Mouse (Mus musculus) CH12.LX (cell line): Measurements from ENCODE around the gene Nup54. TPM values are rescaled to one million over a fixed set of nuclear protein-coding genes. Genes with fewer than 3 reads are reported as not detected.

Experiments
- DNase-seq: peaks from one replicate; pipeline ENCODE4 v3.0.0-alpha.2; 2013; ENCODE audit errors: extremely low read depth
- H3K27ac ChIP-seq: 2 replicates; pipeline ENCODE4 v1.5.1; 2012; ENCODE audit warnings: low read depth, mild to moderate bottlenecking, control low read depth, moderate library complexity; ENCODE audit not compliant: insufficient read depth
- H3K27me3 ChIP-seq: replicated peaks from 2 replicates; pipeline ENCODE3; 2012; ENCODE audit warnings: inconsistent platforms
- H3K36me3 ChIP-seq, 2 experiments: replicated peaks in 1 of 2; 2 replicates each; pipeline versions ENCODE3 to v1.6.1; 2012; ENCODE audit warnings: inconsistent platforms in 1 of 2, low read length in 1 of 2, mild to moderate bottlenecking in 1 of 2, mixed read lengths in 1 of 2, moderate library complexity in 1 of 2; ENCODE audit not compliant: control insufficient read depth in 1 of 2, insufficient read depth in 1 of 2
- H3K4me1 ChIP-seq, 2 experiments: 2 replicates each; pipeline ENCODE4 v1.6.1; 2012; ENCODE audit warnings: inconsistent platforms in 1 of 2, moderate library complexity in 1 of 2; ENCODE audit not compliant: insufficient read depth in 2 of 2, control insufficient read depth in 1 of 2
- H3K4me2 ChIP-seq: 2 replicates; pipeline ENCODE4 v1.6.1; 2012; ENCODE audit warnings: low read depth, mild to moderate bottlenecking, control low read depth; ENCODE audit not compliant: poor library complexity, insufficient read depth, severe bottlenecking
- H3K4me3 ChIP-seq, 3 experiments: fragments of 150-350 bp in 1 of 3; sonication (generic) in 1 of 3; replicated peaks in 1 of 3; 2 replicates each; pipeline versions ENCODE3 to v1.5.1; 2011 to 2012; ENCODE audit warnings: low read depth in 2 of 3, low read length in 2 of 3, mild to moderate bottlenecking in 2 of 3, moderate library complexity in 2 of 3, control low read depth in 1 of 3, improper control_type of control experiment in 1 of 3, inconsistent platforms in 1 of 3, mixed read lengths in 1 of 3; ENCODE audit not compliant: poor library complexity in 1 of 3
- H3K79me2 ChIP-seq: replicated peaks from 2 replicates; pipeline ENCODE4 v1.6.1; 2012; ENCODE audit warnings: mild to moderate bottlenecking, moderate library complexity; ENCODE audit not compliant: control insufficient read depth, poor library complexity, insufficient read depth, severe bottlenecking; ENCODE audit errors: extremely low read depth
- H3K9ac ChIP-seq: 2 replicates; pipeline ENCODE4 v1.6.1; 2012; ENCODE audit warnings: low read depth, mild to moderate bottlenecking, control low read depth, moderate library complexity; ENCODE audit not compliant: insufficient read depth
- H3K9me3 ChIP-seq: replicated peaks from 2 replicates; pipeline ENCODE3; 2012; ENCODE audit warnings: low read length, inconsistent platforms, mixed read lengths
- BHLHE40 ChIP-seq: IDR thresholded peaks from 2 replicates; pipeline ENCODE4 v1.6.1; 2011; ENCODE audit warnings: mild to moderate bottlenecking, low read depth, low read length, improper control_type of control experiment
- CHD2 ChIP-seq: IDR thresholded peaks from 2 replicates; pipeline ENCODE4 v1.6.1; 2011; ENCODE audit warnings: low read length, improper control_type of control experiment
- CTCF ChIP-seq, 2 experiments: IDR thresholded peaks in 1 of 2; conservative IDR thresholded peaks in 1 of 2; 2 replicates each; pipeline ENCODE4 v1.5.1; 2011 to 2012; ENCODE audit warnings: low read depth in 2 of 2, low read length in 2 of 2, improper control_type of control experiment in 1 of 2, inconsistent platforms in 1 of 2, mild to moderate bottlenecking in 1 of 2, moderate library complexity in 1 of 2
- E2F4 ChIP-seq: IDR thresholded peaks from 2 replicates; pipeline ENCODE4 v1.6.1; 2011; ENCODE audit warnings: low read depth, low read length, improper control_type of control experiment; ENCODE audit not compliant: insufficient replicate concordance
- ELF1 ChIP-seq: IDR thresholded peaks from 2 replicates; pipeline ENCODE4 v1.6.1; 2014; ENCODE audit warnings: low read depth, mild to moderate bottlenecking, inconsistent platforms, low read length, improper control_type of control experiment
- HCFC1 ChIP-seq: IDR thresholded peaks from 2 replicates; pipeline ENCODE4 v1.6.1; 2012; ENCODE audit warnings: low read depth, mild to moderate bottlenecking, inconsistent platforms, low read length, improper control_type of control experiment
- IRF4 ChIP-seq: IDR thresholded peaks from 2 replicates; pipeline ENCODE4 v1.6.1; 2014; ENCODE audit warnings: low read depth, mild to moderate bottlenecking, inconsistent platforms, low read length, improper control_type of control experiment
- JUN ChIP-seq: IDR thresholded peaks from 2 replicates; pipeline ENCODE4 v1.6.1; 2011; ENCODE audit warnings: low read depth, mild to moderate bottlenecking, low read length, improper control_type of control experiment, moderate library complexity; ENCODE audit not compliant: insufficient read depth
- JUND ChIP-seq: conservative IDR thresholded peaks from 2 replicates; pipeline ENCODE4 v1.6.1; 2011; ENCODE audit warnings: low read depth, low read length, improper control_type of control experiment
- MAZ ChIP-seq: IDR thresholded peaks from 2 replicates; pipeline ENCODE4 v1.6.1; 2012; ENCODE audit warnings: low read depth, mild to moderate bottlenecking, inconsistent platforms, low read length, improper control_type of control experiment, moderate library complexity
- NELFE ChIP-seq: IDR thresholded peaks from 2 replicates; pipeline ENCODE4 v1.6.1; 2011; ENCODE audit warnings: low read depth, low read length, improper control_type of control experiment
- NRF1 ChIP-seq: IDR thresholded peaks from 2 replicates; pipeline ENCODE4 v1.6.1; 2014; ENCODE audit warnings: low read depth, mild to moderate bottlenecking, inconsistent platforms, low read length, improper control_type of control experiment, moderate library complexity
- PAX5 ChIP-seq: IDR thresholded peaks from 2 replicates; pipeline ENCODE4 v1.6.1; 2012; ENCODE audit warnings: low read length, inconsistent platforms, mixed read lengths
- TBP ChIP-seq: conservative IDR thresholded peaks from 2 replicates; pipeline ENCODE4 v1.6.1; 2011; ENCODE audit warnings: low read depth, low read length, improper control_type of control experiment
- TCF12 ChIP-seq: IDR thresholded peaks from 2 replicates; pipeline ENCODE4 v1.6.1; 2014; ENCODE audit warnings: low read depth, mild to moderate bottlenecking, inconsistent platforms, low read length, improper control_type of control experiment
- USF1 ChIP-seq: IDR thresholded peaks from 2 replicates; pipeline ENCODE4 v1.6.1; 2014; ENCODE audit warnings: low read depth, mild to moderate bottlenecking, inconsistent platforms, low read length, improper control_type of control experiment
- USF2 ChIP-seq: conservative IDR thresholded peaks from 2 replicates; pipeline ENCODE4 v1.6.1; 2011; ENCODE audit warnings: low read depth, low read length, improper control_type of control experiment
- dilution Hi-C: fragments of 300-500 bp; cut with MboI; formaldehyde crosslinking; loops from 2 replicates; pipeline ENCODE4 v1.14.3; 2020; ENCODE audit warnings: low sequenced_read_pairs; ENCODE audit not compliant: extremely low pct_unique_long_range_greater_than_20kb, extremely low pct_ligation_motif_present
- in situ Hi-C: fragments of 300-500 bp; cut with MboI; formaldehyde crosslinking; loops from 3 replicates; pipeline ENCODE4 v1.14.3; 2019; ENCODE audit warnings: low sequenced_read_pairs, low pct_ligation_motif_present, low pct_unique_long_range_greater_than_20kb, mixed read lengths
- polyA plus RNA-seq: library from polyadenylated mRNA; unstranded; fragments of >175 nt; gene quantifications from 2 replicates; pipeline ENCODE4 v1.2.1, GENCODE M21; 2012; ENCODE audit warnings: low read depth; ENCODE audit not compliant: insufficient read length
- total RNA-seq, 2 experiments: library from RNA; depleted of rRNA; stranded (reverse); fragments of 300-350 nt in 1 of 2; fragments of >200 nt in 1 of 2; gene quantifications; 2 replicates each; pipeline ENCODE4 v1.2.3; 2012 to 2014

Gene Nup54
- total and polyA plus RNA-seq, 3 experiments: 41.9 to 90.5 (median 72.5) TPM

- TF ChIP-seq JUN (no peak), NRF1 (no peak), BHLHE40 (no peak), HCFC1 (no peak), PAX5 (no peak), TCF12 (no peak), TBP (no peak)
- TF ChIP-seq, all 38 proteins: peak for 0
- DNase-seq: no peak
- dilution Hi-C loops (no loop called here), in situ Hi-C loops (no loop called here)
- Histone ChIP-seq H3K4me2 (no peak overlapping the region), H3K79me2 (no peaks in the 10 kb centered on the region), H3K4me1 (peaks cover 11 to 30% of the 10 kb centered on the region in 2 experiments; a peak in 3 of 4 replicates), H3K27me3 (no peaks in the 10 kb centered on the region), H3K9ac (no peak overlapping the region), H3K36me3 (no peaks in the 10 kb centered on the region), H3K4me3 (no peak overlapping the region), H3K9me3 (no peaks in the 10 kb centered on the region), H3K27ac (no peak overlapping the region)
Observed at GRCm38 (mm10) chr5:92371361-92371976, 63.5 kb downstream of the Nup54 start.

GRCm38 (mm10) chr5:92370891-92371290, 64.1 kb downstream of the Nup54 start:
- no peak for DNase-seq
- H3K4me3 ChIP-seq: no peak overlapping the region
- no peaks in the 10 kb centered on the region for H3K9me3 ChIP-seq
- H3K27ac ChIP-seq: no peak overlapping the region
- dilution Hi-C loops: no loop called here
- no peak overlapping the region for H3K9ac ChIP-seq
- peaks cover 11 to 28% of the 10 kb centered on the region in 2 experiments; a peak in 3 of 4 replicates for H3K4me1 ChIP-seq
- no peaks in the 10 kb centered on the region for H3K36me3 ChIP-seq
- in situ Hi-C loops: no loop called here
- TF ChIP-seq E2F4 (no peak), TBP (no peak), PAX5 (no peak), IRF4 (no peak), NELFE (no peak), MAZ (no peak), JUND (no peak), USF2 (no peak), ELF1 (no peak), USF1 (no peak), CTCF (conservative IDR thresholded peaks at IDR 0.05 in 1 of 2, IDR thresholded peaks at IDR 0.05 in 1 of 2; ENCODE audit: low read depth in 2 of 2, low read length in 2 of 2) (no peak), CHD2 (no peak), JUN (no peak), TCF12 (no peak), NRF1 (no peak)
- no peaks in the 10 kb centered on the region for H3K27me3 ChIP-seq
- no peak overlapping the region for H3K4me2 ChIP-seq
- H3K79me2 ChIP-seq: no peaks in the 10 kb centered on the region
